Mouse (Mus musculus) duodenum, adult 2 months (tissue): Measurements from ENCODE around the gene Rbm25. TPM values are rescaled to one million over a fixed set of nuclear protein-coding genes. Genes with fewer than 3 reads are reported as not detected.

Experiments used
- polyA plus RNA-seq: library from polyadenylated mRNA; depleted of rRNA; stranded (reverse); fragments of >200 nt; gene quantifications from 2 replicates; pipeline ENCODE4 v1.2.3, GENCODE M21; 2012; ENCODE audit warnings: low replicate concordance; rRNA removed

Gene Rbm25
- polyA plus RNA-seq, result 5.1 and 9.0 TPM in 2 replicates

DNA sequence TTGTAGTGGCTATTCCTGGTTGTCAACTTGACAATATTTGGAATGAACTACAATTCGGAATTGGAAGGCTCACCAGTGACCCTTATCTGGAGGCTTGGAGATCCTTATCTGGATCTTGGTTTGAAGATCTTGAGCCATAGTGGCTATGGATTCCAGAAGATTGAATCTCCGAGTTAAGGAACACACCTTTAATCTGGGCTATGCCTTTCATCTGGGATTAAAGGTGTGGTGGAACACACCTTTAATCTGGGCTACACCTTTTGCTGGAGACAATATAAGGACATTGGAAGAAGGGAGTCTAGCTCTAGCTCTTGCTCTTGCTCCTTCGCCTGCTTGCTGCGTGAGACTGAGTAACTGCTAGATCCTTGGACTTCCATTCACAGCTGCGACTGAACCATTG lies at the start of gene Rbm25:
Rbm25 (plus strand) TSS at position 301 of the 400 bp plus-strand sequence.

DNA sequence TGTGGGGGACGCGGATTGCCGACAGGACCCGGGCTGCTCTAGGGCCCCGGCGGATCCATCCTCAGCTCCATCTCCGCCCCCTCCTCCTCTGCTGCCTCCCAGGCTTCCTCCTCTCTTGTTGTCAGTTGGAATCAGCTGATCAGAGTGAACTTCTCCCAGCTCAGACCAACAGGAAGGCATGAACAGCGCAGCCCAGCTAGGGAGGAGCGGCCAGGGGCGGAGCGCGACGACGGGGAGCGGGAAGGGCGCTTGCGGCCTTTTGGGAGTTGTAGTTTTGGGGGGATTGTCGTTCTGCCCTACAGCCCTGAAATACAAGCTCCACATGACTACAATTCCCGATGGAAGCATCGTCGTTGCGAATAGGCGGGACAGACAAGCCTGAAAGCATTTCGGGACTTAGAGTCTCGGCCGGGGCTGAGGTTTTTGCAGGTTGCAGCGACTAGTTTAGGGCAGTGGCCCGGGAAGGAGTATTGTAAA lies 34.0 kb upstream of the Rbm25 start, which contains the start of gene Zfyve1:
Zfyve1 (minus strand) TSS at position 198 of the 477 bp plus-strand sequence.

DNA sequence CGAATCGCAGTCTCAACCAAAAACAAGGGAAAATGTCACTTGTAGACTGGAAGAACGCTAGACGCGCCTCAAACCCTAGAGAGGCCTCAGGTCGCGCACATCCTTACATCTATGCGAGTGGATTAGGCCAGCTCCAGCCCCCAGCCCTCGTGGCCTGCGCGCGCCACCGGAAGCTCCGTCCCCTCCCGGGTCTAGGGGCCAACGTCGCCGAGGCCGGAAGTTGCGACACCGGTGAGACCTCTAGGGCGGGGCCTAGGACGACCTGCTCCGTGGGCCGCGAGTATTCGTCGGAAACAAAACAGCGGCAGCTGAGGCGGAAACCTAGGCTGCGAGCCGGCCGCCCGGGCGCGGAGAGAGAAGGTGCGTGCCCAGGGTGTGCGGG lies 56.9 kb downstream of the Rbm25 start, which contains the start of gene Psen1:
Psen1 (plus strand) TSS at position 219 of the 382 bp plus-strand sequence.

Other genes starting within 250 kb of the Rbm25 start
- 1.9 and 6.5 TPM in 2 replicates for gene Dpf3, start 143.5 kb upstream of the Rbm25 start, polyA plus RNA-seq
- 8.9 and 10.4 TPM in 2 replicates for gene Dcaf4, start 110.8 kb upstream of the Rbm25 start, polyA plus RNA-seq
- gene Zfyve1, start 34.0 kb upstream of the Rbm25 start, polyA plus RNA-seq, result 16.5 and 23.1 TPM in 2 replicates
- 16.1 and 24.4 TPM in 2 replicates for gene Psen1, start 56.9 kb downstream of the Rbm25 start, polyA plus RNA-seq
- gene Papln, start 132.4 kb downstream of the Rbm25 start, polyA plus RNA-seq, result 6.9 and 9.0 TPM in 2 replicates